Mouse (Mus musculus): ENCODE measurements around the gene Gorasp2. TPM values are rescaled to one million over a fixed set of nuclear protein-coding genes. Genes with fewer than 3 reads are reported as not detected.
A peak's percentile ranks its signal among the peaks of the same experiment; 100 is the strongest.

Gorasp2 gene
- polyA plus RNA-seq (2012; fragmentation: generic; extraction: Trizol) = 113 TPM

GRCm38 (mm10) chr2:70660887-70661714 lies at the start of gene Gorasp2:
Gorasp2 (plus strand) TSS chr2:70661576.
- Histone ChIP-seq H3K27me3 (ENCODE audit: control insufficient read depth, insufficient read depth, insufficient read length) (peaks cover 24% of the 10 kb centered on the region), H3K79me2 (ENCODE audit: control insufficient read depth, insufficient read depth) (peaks cover 45% of the 10 kb centered on the region), H3K4me2 (ENCODE audit: low read depth) (peak within 1 kb of the TSS; percentile 96), H3K36me3 (ENCODE audit: control insufficient read depth, insufficient read depth) (no peaks in the 10 kb centered on the region), H3ac (ENCODE audit: control insufficient read depth, insufficient read length) (peak within 1 kb of the TSS; percentile 62), H3K4me3 (peak within 1 kb of the TSS; percentile 91)
- TF ChIP-seq E2F4 (IDR thresholded peaks at IDR 0.05; ENCODE audit: insufficient read depth) = peak; percentile 16
- peak; percentile 98 for TF ChIP-seq POLR2AphosphoS2 (IDR thresholded peaks at IDR 0.05; ENCODE audit: insufficient read length, low read depth)
- TF ChIP-seq USF1 (IDR thresholded peaks at IDR 0.05; ENCODE audit: low read depth) = no peak
- peak; percentile 70 for TF ChIP-seq SRF (IDR thresholded peaks at IDR 0.05; ENCODE audit: control insufficient read depth, insufficient read length, low read depth)
- no peak for TF ChIP-seq MAX (IDR thresholded peaks at IDR 0.05; ENCODE audit: low read depth)
- TF ChIP-seq REST (IDR thresholded peaks at IDR 0.05; ENCODE audit: insufficient read depth, insufficient read length) = no peak
- no peak for TF ChIP-seq MYOG (IDR thresholded peaks at IDR 0.05; ENCODE audit: control insufficient read depth in 1 of 3, insufficient read depth in 1 of 3, insufficient read length in 2 of 3, low read depth in 2 of 3)
- no peak for TF ChIP-seq CEBPB (IDR thresholded peaks at IDR 0.05; ENCODE audit: insufficient read depth, poor library complexity, severe bottlenecking)
- peak; percentile 97 for TF ChIP-seq POLR2A (IDR thresholded peaks at IDR 0.05; ENCODE audit: insufficient read length, low read depth)
- TF ChIP-seq TCF3 (IDR thresholded peaks at IDR 0.05; ENCODE audit: insufficient read length, low read depth) = no peak
- peak in 1 of 3 experiments; percentile 7 for TF ChIP-seq MYOD1 (IDR thresholded peaks at IDR 0.05; ENCODE audit: control insufficient read depth in 1 of 3, insufficient read length in 2 of 3, low read depth in 2 of 3)
- TF ChIP-seq TCF12 (IDR thresholded peaks at IDR 0.05; ENCODE audit: insufficient read depth, poor library complexity, severe bottlenecking) = no peak

GRCm38 (mm10) chr2:70614745-70615351 lies 46.5 kb upstream of the Gorasp2 start:
- H3K27me3 ChIP-seq (ENCODE audit: control insufficient read depth, insufficient read depth, insufficient read length) = no peaks in the 10 kb centered on the region
- no peak overlapping the region for H3K4me3 ChIP-seq

GRCm38 (mm10) chr2:70616076-70616475 lies 45.3 kb upstream of the Gorasp2 start:
- no peak overlapping the region for H3K4me3 ChIP-seq
- TF ChIP-seq TCF12 (IDR thresholded peaks at IDR 0.05; ENCODE audit: insufficient read depth, poor library complexity, severe bottlenecking) = no peak
- TF ChIP-seq POLR2A (IDR thresholded peaks at IDR 0.05; ENCODE audit: insufficient read length, low read depth) = no peak
- no peak for TF ChIP-seq POLR2AphosphoS2 (IDR thresholded peaks at IDR 0.05; ENCODE audit: insufficient read length, low read depth)
- TF ChIP-seq CEBPB (IDR thresholded peaks at IDR 0.05; ENCODE audit: insufficient read depth, poor library complexity, severe bottlenecking) = no peak
- TF ChIP-seq MAX (IDR thresholded peaks at IDR 0.05; ENCODE audit: low read depth) = no peak
- TF ChIP-seq USF1 (IDR thresholded peaks at IDR 0.05; ENCODE audit: low read depth) = no peak
- no peak for TF ChIP-seq SRF (IDR thresholded peaks at IDR 0.05; ENCODE audit: control insufficient read depth, insufficient read length, low read depth)
- H3K27me3 ChIP-seq (ENCODE audit: control insufficient read depth, insufficient read depth, insufficient read length) = no peaks in the 10 kb centered on the region
- no peaks in the 10 kb centered on the region for H3K79me2 ChIP-seq (ENCODE audit: control insufficient read depth, insufficient read depth)
- no peak overlapping the region for H3ac ChIP-seq (ENCODE audit: control insufficient read depth, insufficient read length)
- H3K36me3 ChIP-seq (ENCODE audit: control insufficient read depth, insufficient read depth) = no peaks in the 10 kb centered on the region
- no peak overlapping the region for H3K4me2 ChIP-seq (ENCODE audit: low read depth)

More at GRCm38 (mm10) chr2:70614745-70615351, 46.5 kb upstream of the Gorasp2 start:
- TF ChIP-seq MAX (IDR thresholded peaks at IDR 0.05; ENCODE audit: low read depth) (no peak), CEBPB (IDR thresholded peaks at IDR 0.05; ENCODE audit: insufficient read depth, poor library complexity, severe bottlenecking) (no peak), REST (IDR thresholded peaks at IDR 0.05; ENCODE audit: insufficient read depth, insufficient read length) (no peak), TCF12 (IDR thresholded peaks at IDR 0.05; ENCODE audit: insufficient read depth, poor library complexity, severe bottlenecking) (no peak), E2F4 (IDR thresholded peaks at IDR 0.05; ENCODE audit: insufficient read depth) (no peak), POLR2AphosphoS2 (IDR thresholded peaks at IDR 0.05; ENCODE audit: insufficient read length, low read depth) (no peak), TCF3 (IDR thresholded peaks at IDR 0.05; ENCODE audit: insufficient read length, low read depth) (no peak), MYOG (IDR thresholded peaks at IDR 0.05; ENCODE audit: control insufficient read depth in 1 of 3, insufficient read depth in 1 of 3, insufficient read length in 2 of 3, low read depth in 2 of 3) (no peak)
- H3K4me2 ChIP-seq (ENCODE audit: low read depth) = no peak overlapping the region
- no peak overlapping the region for H3ac ChIP-seq (ENCODE audit: control insufficient read depth, insufficient read length)
- no peaks in the 10 kb centered on the region for H3K79me2 ChIP-seq (ENCODE audit: control insufficient read depth, insufficient read depth)
- no peaks in the 10 kb centered on the region for H3K36me3 ChIP-seq (ENCODE audit: control insufficient read depth, insufficient read depth)

- Histone ChIP-seq H3K4me3 (no peak overlapping the region), H3K36me3 (ENCODE audit: control insufficient read depth, insufficient read depth) (no peaks in the 10 kb centered on the region), H3K79me2 (ENCODE audit: control insufficient read depth, insufficient read depth) (no peaks in the 10 kb centered on the region), H3K4me2 (ENCODE audit: low read depth) (no peak overlapping the region), H3ac (ENCODE audit: control insufficient read depth, insufficient read length) (no peak overlapping the region), H3K27me3 (ENCODE audit: control insufficient read depth, insufficient read depth, insufficient read length) (no peaks in the 10 kb centered on the region)
- no peak for TF ChIP-seq MYOD1 (IDR thresholded peaks at IDR 0.05; ENCODE audit: control insufficient read depth in 1 of 3, insufficient read length in 2 of 3, low read depth in 2 of 3)
- no peak for TF ChIP-seq MYOG (IDR thresholded peaks at IDR 0.05; ENCODE audit: control insufficient read depth in 1 of 3, insufficient read depth in 1 of 3, insufficient read length in 2 of 3, low read depth in 2 of 3)
- no peak for TF ChIP-seq CEBPB (IDR thresholded peaks at IDR 0.05; ENCODE audit: insufficient read depth, poor library complexity, severe bottlenecking)
- TF ChIP-seq E2F4 (IDR thresholded peaks at IDR 0.05; ENCODE audit: insufficient read depth) = no peak
- no peak for TF ChIP-seq POLR2AphosphoS2 (IDR thresholded peaks at IDR 0.05; ENCODE audit: insufficient read length, low read depth)
Measured at GRCm38 (mm10) chr2:70616617-70617016, 44.8 kb upstream of the Gorasp2 start.

All from myocyte (in vitro differentiated cells).